Mouse (Mus musculus): ENCODE results near the gene Unc5cl.

Unc5cl gene

DNA sequence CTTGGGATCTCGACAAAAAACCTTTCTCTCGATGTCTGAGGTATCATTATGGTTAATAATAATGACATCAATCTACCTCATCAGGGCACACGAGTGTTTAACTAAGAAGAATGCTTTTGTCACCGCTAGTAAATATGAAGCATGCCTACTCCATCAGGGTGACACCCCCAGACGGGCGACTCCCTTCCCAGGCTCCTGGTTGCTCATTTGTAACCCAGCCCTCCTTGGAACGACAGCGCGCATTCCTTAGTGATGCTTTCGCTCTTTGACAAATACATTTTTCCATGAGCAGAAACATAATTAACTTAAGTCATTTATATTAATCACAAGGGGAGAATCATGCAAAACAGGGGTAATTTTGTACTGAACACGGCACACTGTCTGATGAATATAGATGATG, 88.0 kb downstream of the Unc5cl start:
- no peak for DNase-seq

DNA sequence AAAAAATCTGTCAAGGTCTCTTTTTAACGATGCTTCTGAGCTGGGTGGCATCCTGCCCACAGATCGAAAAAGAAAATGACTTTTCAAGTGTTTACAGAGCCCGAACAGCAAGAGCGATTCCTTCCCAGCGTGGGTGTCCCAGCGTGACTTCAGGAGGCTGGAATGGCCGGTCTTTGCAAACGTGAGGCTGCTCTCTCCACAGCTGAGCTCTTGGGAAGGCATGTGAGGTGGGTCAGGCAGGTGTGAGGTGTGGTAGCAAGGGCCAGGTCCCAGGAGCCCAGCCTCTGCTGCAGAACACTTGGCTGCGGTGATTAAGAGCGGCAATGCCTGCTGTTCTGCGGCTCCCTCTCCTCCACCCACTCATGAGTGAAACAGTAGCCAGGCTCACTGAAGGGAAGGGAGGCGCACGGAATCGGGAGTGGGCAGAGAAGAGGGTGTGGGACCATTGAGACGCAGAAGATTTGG, 88.6 kb downstream of the Unc5cl start:
- no peak for DNase-seq

DNA sequence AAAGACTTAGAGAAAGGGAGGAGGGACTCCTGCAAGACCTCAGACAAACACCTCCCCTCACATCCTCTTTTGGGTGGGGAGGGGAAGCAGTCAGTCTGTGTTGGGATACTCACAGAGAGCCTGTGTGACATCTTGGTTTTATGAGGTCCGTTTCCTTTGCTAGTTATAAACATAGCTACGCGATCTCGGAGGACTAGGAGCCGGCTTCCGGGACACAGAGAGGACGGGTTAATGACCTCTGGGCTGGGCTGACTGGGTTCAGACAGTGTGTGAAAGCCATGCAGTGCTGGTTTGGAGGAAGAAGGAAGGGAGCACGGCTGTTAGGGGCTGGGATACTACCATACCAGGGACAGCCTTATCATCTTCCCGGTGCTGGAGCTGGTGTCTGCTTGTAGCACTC, 90.0 kb downstream of the Unc5cl start:
- DNase-seq: peak; percentile 12

DNA sequence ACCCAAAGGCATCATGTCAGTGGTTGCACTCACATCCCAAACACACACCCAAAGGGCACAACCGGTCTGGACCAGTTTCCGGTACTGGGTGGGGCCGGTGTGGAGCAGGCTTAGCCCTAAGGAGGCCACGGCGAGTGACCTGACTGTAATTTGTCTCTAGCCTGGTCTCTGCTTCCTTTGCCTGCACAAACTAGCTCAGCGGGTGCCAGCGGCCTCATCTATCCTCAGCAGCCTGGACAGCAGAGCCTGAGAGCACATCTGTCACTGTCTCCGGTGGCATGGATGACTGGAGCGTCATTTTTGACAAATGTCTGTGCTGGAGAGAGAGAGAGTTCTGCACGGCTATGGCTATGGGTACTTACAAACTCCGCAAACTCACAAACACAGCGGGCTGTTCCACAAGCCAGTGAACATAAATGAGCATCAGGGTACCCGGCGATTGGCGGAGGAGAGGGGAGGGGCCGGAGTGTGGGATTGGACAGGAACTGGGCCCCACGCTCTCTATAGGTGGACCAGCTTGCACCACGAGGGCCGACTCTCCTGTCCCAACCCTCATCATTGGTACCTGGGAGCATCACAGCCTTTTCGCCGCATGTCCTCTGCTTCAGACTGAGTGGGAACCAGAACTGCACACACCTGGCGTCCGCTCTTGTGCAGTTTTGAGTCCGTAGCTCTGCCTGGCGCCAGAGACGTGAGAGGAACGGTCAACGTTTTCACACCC, 90.7 kb downstream of the Unc5cl start:
- DNase-seq: no peak

DNA sequence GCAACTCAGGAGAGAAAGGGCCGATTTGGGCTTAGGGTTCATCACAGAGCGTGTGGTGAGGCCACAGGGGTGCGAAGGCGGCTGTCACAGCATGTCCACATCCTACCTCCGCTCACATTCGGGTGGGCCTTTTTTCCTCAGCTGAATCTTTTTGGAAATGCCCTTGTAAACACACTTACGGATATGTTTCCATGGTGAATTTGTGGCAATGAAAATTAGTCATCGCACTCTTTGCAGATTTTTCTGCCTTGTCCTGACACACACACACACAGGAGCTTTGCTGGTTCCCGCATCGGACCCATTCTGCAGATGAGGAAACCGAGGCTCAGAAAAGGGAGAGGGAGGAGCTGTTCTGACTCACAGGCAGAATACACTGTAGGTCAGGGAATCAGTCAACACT, 91.3 kb downstream of the Unc5cl start:
- no peak for DNase-seq

DNA sequence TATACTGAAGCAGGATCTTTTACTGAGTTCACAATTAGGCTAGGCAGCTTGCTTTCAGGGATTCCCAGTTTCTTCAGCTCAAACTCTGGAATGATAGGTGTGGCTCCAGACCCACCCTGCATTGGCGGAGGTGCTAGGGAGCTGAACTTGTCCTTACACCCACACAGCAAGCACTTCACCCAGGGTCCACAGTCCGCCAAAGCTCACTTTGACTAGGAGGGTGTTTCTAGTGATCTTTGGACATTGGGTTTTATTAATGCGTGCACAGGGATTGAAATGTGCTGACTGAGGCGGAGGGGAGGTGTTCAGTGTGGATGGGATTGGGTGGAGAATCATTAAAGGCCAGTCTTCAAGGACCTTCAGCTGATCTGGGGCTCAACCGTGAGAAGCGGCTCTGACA, 93.0 kb downstream of the Unc5cl start:
- DNase-seq: no peak

DNA sequence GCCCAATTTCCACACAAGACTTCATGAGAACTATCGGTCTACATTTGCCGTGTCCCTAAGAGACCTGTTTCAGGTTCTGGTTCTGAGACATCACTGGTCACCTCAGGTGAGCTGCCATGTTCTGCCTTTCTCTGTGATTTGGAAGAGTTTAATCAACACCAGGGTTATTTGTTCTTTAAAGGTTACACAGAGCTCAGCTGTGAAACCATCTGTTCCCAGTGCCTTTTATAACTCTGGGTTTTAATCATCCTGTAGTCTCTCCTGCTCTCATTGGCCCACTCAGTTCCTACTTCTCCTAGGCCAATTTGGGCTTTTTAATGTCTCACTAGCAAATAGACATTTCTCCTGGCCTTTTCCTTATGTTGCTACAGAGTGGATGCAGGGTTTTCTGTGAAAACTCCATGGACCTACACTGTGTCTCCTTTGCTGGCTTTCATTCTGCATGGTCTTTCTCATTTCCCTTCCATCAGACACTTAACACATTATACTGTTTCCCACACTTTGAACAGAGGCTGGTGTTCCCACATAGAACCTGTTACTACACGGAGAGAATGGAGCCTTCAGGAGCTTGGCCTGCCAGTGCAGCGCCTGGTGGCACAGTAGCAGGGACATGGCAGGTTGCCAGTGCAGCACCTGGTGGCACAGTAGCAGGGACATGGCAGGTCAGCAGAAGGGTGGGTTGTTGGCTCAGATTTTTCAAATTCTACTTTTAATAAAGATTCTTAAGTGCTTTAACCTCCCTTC, 97.3 kb downstream of the Unc5cl start:
- no peak for DNase-seq

DNA sequence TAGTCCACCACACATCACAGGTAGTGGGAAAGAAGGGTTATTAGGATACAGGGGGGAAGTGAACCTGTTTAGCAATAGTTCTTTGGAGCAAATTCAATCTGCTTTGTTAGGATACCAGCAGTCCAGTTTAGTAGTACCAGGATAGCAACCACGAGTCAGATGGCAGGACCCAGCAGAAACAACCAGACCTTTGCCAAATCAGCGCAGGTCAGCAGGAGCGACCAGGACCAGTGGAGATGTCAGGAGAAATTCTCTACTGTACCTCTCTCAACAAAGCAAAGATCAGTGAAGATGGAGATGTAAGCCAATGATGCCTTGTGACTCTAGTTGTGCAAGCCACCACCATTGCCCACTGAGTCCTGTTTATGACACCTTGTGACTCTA, 97.8 kb downstream of the Unc5cl start:
- no peak for DNase-seq

DNA sequence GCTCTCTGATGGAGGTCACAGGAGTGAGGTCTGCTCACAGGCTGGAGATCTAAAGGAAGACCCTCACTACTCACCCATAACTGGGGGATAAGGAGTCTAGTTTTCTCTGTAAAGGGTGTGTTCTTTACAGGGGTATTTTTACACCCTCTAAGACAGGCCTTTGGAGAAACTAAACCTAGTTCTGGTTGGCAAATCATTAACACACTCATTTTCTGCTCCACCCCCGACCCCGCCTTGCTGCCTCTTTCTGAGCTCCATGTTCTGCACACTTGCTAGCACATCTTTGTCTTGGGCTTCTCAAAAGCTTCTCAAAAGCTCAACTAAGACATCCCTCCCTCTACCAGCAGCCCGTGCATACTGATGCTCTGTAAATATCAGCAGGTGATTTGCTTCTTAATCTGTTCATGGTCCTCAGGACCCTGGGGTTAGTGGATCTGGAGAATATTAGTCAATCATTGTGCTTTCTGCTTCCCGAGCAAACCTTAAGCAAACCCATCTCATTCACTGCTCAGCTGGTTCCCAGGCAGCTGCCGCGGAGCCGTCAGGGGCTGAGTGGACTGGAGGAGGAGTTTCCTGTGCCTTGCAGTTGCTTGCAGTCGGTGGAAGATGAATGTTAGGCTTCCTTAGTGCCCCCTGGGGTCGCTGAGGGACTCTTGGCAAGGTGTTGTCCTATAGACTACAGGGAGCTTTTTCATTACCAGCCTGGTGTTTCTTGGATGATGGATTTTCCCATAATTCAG, 101.7 kb downstream of the Unc5cl start:
- DNase-seq: no peak

DNA sequence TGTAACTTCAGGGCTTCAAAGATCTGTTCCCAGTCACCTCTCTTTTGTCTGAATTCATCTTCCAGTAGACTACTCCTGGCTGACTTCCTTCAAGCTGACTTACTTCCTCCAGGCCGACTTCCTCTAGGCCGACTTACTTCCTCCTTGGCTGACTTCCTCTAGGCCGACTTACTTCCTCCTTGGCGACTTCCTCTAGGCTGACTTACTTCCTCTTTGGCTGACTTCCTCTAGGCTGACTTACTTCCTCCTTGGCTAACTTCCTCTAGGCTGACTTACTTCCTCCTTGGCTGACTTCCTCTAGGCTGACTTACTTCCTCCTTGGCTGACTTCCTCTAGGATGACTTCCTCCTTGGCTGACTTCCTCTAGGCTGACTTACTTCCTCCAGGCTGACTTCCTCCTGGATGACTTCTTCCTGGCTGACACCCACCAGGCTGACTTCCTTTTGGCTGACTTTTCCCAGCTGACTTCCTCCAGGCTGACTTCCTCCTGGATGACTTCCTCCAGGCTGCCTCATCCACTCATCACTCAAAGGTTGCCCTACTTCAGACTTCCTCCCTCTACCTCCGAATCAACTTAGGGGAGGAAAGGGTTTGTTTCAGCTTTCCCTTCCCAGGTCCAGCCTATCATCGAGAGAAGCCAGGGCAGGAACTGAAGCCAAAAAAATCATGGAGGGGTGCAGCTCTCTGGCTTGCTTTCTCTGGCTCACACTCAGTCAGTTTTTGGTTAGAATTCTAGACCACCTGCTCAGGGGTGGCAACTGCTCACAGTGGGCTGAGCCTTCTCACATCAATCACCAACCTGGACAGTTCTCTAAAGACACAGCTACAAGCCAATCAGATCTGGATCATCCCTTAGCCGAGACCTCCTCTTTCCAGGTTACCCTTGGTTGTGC, 103.4 kb downstream of the Unc5cl start:
- DNase-seq: no peak

DNA sequence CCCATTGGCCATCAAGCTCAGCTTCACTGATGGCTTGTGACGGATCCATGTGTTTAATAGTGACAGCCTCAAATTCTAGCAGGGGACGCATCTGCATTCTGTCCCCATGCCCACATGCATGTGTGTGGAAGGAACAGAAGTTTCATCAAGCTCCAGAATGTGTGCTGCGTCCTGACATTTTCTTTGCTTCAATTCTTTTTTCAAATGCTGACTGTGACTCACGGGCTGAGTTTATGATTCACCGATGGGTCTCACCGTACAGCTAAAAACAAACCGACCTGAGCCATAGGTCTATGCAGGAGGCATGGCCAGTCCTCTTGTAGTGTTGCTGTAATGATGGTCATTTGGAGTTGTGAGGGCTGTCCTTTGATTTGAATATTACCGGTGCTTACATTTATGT, 110.2 kb downstream of the Unc5cl start:
- DNase-seq: no peak

DNA sequence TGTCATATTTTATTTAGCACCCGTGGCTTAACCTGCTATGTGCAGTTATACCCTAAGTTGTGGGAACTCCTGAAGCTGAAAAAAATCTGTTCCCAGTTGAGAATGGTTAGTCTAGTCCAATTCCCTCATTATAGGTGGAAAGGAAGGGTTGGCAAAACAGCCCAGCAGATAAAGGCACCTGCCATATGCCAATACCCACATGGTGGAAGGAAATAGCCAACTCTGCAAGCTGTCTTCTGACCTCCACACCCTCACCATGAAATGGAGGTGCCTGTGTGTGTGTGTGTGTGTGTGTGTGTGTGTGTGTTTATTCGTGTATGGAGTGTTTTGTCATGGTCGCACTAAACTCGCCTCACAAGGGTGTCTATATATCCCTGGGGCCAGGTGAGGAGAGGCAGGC, 115.0 kb downstream of the Unc5cl start:
- no peak for DNase-seq

DNA sequence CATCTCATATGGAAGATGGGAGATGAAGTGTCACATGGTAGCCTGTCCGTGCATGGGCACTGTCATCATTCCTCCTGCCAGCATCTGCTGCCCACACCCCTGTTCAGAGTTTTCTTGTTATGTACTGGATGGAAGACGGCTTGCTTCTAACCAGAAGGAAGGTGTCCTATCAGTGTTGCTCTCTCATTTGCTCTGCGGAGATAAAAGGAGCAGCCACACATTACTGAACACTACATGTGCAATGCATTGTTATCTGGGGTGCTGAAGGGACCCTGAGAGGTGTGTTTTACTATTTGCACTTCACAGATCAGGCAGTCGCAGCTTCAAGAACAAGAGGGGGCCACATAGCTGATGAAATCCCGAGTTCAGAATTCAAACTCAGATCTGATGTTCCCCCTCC, 126.5 kb downstream of the Unc5cl start:
- DNase-seq: no peak

DNA sequence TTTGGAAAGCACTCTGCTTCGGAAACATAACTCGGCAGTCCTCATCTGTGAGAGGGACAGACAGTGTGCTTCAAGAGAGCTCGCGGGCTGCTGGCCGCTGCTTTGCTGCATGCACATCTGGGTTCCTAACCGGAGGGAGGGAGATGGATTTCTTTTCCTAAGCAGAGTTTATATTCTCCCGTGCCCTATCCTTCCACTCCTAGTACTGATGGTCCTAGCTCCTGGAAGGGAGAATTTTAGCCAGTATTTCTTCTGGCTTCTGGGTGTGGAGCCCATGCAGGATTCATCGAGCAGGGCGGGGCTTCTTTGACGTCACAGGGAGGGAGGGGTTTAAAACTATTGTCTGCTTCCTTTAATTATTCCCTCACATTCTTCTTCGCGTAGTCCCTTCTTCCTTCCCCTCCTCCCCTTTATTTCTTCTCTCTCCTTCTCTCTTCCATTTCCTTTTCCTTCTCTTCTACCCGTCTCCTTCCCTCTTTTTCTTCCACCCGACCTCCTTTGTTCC, 127.8 kb downstream of the Unc5cl start:
- no peak for DNase-seq

DNA sequence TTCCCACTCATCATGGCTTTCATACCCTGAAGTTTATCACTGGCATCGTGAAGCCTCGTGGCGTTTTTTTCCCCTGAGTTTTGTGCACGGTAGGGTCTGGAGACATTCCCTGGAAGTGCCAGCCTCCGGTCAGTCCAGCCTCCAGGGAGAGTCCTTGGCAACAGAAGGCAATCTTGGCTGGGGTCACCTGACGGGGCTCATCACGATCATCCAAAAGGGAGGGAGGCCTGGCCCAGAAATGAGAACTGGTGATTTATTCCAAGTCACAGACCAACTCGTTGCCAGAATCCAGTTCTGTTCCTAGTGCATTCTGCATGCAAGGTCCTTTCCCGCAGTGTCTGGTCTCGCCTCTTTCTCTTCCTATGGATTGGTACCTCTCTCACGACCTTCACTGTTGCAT, 128.7 kb downstream of the Unc5cl start:
- DNase-seq: no peak

DNA sequence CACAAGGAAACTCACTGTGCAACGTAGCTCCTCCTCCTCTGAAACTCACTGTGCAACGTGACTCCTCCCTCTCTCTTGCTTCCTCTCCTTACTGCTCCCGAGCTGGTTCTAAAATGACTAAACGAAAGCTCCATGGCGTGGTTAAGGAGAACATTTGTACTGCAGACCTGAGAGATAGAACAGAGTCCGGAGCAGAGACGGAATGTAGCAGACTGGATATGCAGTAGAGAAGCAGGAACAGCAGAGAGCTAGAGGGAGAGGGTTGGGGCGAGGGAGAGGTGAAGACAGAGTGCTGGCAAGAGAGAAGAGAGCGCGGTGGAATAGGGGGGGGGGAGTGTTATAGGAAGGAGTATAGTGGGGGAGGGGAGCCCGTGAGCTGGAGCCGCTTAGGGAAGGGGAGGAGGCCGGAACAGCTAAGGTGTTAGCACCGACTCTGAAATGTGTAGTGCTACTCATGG, 131.2 kb downstream of the Unc5cl start:
- DNase-seq: peak; percentile 45

DNA sequence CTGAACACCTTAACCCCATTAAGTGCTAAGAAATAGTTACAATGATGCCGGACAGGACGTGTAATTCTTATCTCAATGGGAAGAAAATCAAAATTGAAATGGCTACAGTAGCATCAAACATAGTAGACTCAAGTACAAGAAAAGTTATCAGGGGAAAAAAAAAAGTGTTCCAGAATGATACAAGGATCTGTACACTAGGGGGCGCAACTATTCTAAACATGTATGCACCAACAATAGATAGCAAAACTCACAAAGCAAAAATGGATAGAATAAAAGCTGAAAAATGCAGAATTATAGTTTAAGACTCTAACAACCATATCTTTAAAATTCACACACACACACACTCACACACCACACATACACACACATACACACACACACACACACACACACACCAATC, 134.0 kb downstream of the Unc5cl start:
- DNase-seq: no peak

All from liver (tissue).